Mouse (Mus musculus): ENCODE data around the gene Fam174b.

- TF ChIP-seq CTCF (IDR thresholded peaks at IDR 0.05; ENCODE audit: control insufficient read depth, insufficient read depth, low read length) (no peak), POLR2A (IDR thresholded peaks at IDR 0.05; ENCODE audit: borderline replicate concordance, control insufficient read depth, low read depth, low read length) (no peak)
These were observed 9.9 kb downstream of the Fam174b start for GRCm38 (mm10) chr7:73749983-73750382.
